Mouse (Mus musculus): ENCODE results near the gene Olfr1315-ps1. TPM values are rescaled to one million over a fixed set of nuclear protein-coding genes. Genes with fewer than 3 reads are reported as not detected.

Olfr1315-ps1 gene
- not detected for polyA plus RNA-seq (2017; shearing (Covaris generic))

DNA sequence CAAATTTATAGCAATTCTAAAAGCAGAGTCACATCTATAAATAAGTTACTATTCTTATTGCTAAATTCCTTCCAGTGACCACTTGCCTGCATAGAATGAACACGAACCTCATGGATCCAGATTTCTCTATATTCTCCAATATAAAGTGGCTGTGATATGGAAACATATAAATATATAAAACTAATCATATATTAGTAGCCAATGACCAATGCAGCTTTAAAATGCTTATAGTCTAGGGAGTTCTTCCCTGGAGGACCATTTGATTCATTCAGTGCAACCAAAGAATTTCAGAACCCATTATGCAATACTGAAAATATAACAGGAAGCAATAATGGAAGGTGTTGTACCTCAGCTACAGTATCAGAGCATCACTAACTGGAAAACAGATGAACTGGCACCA is at the start of gene Olfr1315-ps1:
Gene Olfr1315-ps1, minus strand, starts transcription at position 101 of the 400 bp plus-strand sequence.

GRCm38 (mm10) chr2:112153898-112154297 is 38.7 kb upstream of the Olfr1315-ps1 start, which contains the start of gene Olfr1318:
Olfr1318 (plus strand) TSS chr2:112154198.

DNA sequence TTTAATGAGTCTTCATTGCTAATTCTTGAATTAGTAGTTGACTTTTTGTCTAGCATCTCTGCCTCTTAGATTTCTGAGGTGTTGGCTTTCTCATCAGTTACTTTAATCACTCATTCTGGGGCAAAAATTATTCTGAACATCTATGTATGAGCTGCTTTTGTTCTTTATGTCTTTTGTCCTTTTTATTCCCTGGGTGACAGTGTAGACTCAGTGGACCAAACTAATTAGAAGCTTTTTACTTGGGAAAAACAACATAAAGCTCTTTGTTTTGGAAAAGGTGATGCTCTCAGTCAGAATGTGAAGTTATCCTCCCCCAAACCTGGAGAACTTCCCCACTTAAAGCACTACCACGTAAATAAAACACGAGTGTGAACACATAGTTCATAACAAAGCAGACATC is 24.8 kb upstream of the Olfr1315-ps1 start, which contains the start of gene Olfr1317:
Gene Olfr1317, plus strand, starts transcription at position 301 of the 400 bp plus-strand sequence.

GRCm38 (mm10) chr2:112134877-112135276 is 19.6 kb upstream of the Olfr1315-ps1 start, which contains the start of gene Olfr1316:
Olfr1316 (minus strand) TSS chr2:112134977.

GRCm38 (mm10) chr2:112096681-112097080 is 18.6 kb downstream of the Olfr1315-ps1 start, which contains the start of gene Olfr1314:
Olfr1314 (minus strand) TSS chr2:112096781.

GRCm38 (mm10) chr2:112077743-112078142 is 37.5 kb downstream of the Olfr1315-ps1 start, which contains the start of gene Olfr1313:
Olfr1313 (minus strand) TSS chr2:112077843.

Other genes starting within 250 kb of the Olfr1315-ps1 start
- gene Olfr1305, start 238.3 kb downstream of the Olfr1315-ps1 start, polyA plus RNA-seq (2017; shearing (Covaris generic)) = not detected
- gene Olfr1306, start 199.2 kb downstream of the Olfr1315-ps1 start, polyA plus RNA-seq (2017; shearing (Covaris generic)) = not detected
- gene Olfr1307, start 166.0 kb downstream of the Olfr1315-ps1 start, polyA plus RNA-seq (2017; shearing (Covaris generic)) = under 1 TPM; 0.05 to 0.11 TPM
- under 1 TPM in 1 of 2 experiments, not detected in 1; 0.11 TPM for gene Olfr1308, start 150.5 kb downstream of the Olfr1315-ps1 start, polyA plus RNA-seq (2017; shearing (Covaris generic))
- gene Olfr1309, start 125.2 kb downstream of the Olfr1315-ps1 start, polyA plus RNA-seq (2017; shearing (Covaris generic)) = not detected
- gene Olfr1310, start 102.7 kb downstream of the Olfr1315-ps1 start, polyA plus RNA-seq (2017; shearing (Covaris generic)) = under 1 TPM; 0.04 to 0.05 TPM
- under 1 TPM in 1 of 2 experiments, not detected in 1; 0.09 TPM for gene Olfr1311, start 91.0 kb downstream of the Olfr1315-ps1 start, polyA plus RNA-seq (2017; shearing (Covaris generic))
- gene Olfr1312, start 65.2 kb downstream of the Olfr1315-ps1 start, polyA plus RNA-seq (2017; shearing (Covaris generic)) = under 1 TPM in 1 of 2 experiments, not detected in 1; 0.10 TPM
- not detected for gene Olfr1313, start 37.6 kb downstream of the Olfr1315-ps1 start, polyA plus RNA-seq (2017; shearing (Covaris generic))
- gene Olfr1314, start 18.7 kb downstream of the Olfr1315-ps1 start, polyA plus RNA-seq (2017; shearing (Covaris generic)) = not detected
- not detected for gene Olfr1316, start 19.5 kb upstream of the Olfr1315-ps1 start, polyA plus RNA-seq (2017; shearing (Covaris generic))
- under 1 TPM in 1 of 2 experiments, not detected in 1; 0.07 TPM for gene Olfr1317, start 24.9 kb upstream of the Olfr1315-ps1 start, polyA plus RNA-seq (2017; shearing (Covaris generic))
- gene Olfr1318, start 38.8 kb upstream of the Olfr1315-ps1 start, polyA plus RNA-seq (2017; shearing (Covaris generic)) = under 1 TPM in 1 of 2 experiments, not detected in 1; 0.05 TPM
- gene Lpcat4, start 124.0 kb upstream of the Olfr1315-ps1 start, polyA plus RNA-seq (2017; shearing (Covaris generic)) = 100 to 1,000 TPM in 1 of 2 experiments, 10 to 100 TPM in 1; 46.0 to 104 TPM
- gene Nutm1, start 143.9 kb upstream of the Olfr1315-ps1 start, polyA plus RNA-seq (2017; shearing (Covaris generic)) = under 1 TPM; 0.04 to 0.22 TPM
- 100 to 1,000 TPM; 111 to 182 TPM for gene Nop10, start 146.5 kb upstream of the Olfr1315-ps1 start, polyA plus RNA-seq (2017; shearing (Covaris generic))
- gene Slc12a6, start 150.4 kb upstream of the Olfr1315-ps1 start, polyA plus RNA-seq (2017; shearing (Covaris generic)) = 10 to 100 TPM; 45.4 to 84.5 TPM
- not detected for gene Gm21985, start 150.9 kb upstream of the Olfr1315-ps1 start, polyA plus RNA-seq (2017; shearing (Covaris generic))

Measured in activated CD4-positive, CD25-positive, alpha-beta regulatory T cell (primary cell).